Mouse (Mus musculus): ENCODE measurements around the gene Lactbl1.

The Lactbl1 gene

GRCm38 (mm10) chr4:136636983-136637562 lies 14.7 kb downstream of the Lactbl1 start:
- DNase-seq (ENCODE audit: low spot score): no peak

- peak; percentile 30 for DNase-seq (ENCODE audit: low spot score)
These were observed 15.3 kb downstream of the Lactbl1 start for GRCm38 (mm10) chr4:136637563-136638229.

DNA sequence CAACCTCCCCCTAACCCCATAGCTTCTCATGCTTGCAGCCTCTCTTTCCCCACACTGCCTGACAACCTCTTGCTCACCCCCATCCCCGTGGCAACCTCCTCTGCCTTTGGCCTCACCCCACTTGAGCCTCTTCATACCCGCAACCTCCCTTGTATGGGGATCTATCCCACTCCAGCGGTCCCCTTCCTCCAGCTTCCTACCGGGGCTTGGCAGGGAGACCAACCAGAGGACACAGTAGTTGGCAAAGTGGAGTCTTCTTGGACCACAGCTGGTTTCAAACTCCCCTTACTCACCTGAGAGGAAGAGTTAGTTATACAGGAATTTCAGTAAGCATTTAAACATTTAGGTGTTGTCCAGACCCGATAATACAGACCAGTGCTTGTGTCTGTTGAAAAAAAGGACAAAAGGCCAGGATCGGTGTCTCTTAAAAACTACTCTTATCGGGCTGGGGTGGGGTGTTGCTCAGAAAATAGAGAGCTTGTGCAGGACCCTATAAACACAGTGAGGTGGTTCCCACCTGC lies 15.9 kb downstream of the Lactbl1 start:
- DNase-seq (ENCODE audit: low spot score): no peak

DNA sequence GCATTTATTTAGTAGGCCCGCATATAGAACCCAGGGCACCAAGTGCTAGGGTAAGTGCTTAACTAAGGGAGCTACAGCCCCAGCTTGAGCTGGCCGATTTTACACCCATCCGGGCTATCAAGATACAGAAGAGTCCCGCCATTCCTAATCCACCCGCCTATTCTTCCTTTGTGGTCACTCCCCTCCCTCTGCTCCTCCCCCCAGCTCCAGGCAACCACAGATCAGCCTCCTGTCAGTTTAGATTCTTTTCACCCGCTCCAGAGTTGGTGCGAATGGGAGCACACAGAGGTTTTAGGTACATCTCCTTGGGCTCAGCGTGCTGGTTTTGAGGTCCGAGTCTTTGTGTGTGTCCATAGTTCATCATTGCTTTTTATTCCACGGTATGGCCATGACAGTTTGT lies 16.5 kb downstream of the Lactbl1 start:
- no peak for DNase-seq (ENCODE audit: low spot score)

DNA sequence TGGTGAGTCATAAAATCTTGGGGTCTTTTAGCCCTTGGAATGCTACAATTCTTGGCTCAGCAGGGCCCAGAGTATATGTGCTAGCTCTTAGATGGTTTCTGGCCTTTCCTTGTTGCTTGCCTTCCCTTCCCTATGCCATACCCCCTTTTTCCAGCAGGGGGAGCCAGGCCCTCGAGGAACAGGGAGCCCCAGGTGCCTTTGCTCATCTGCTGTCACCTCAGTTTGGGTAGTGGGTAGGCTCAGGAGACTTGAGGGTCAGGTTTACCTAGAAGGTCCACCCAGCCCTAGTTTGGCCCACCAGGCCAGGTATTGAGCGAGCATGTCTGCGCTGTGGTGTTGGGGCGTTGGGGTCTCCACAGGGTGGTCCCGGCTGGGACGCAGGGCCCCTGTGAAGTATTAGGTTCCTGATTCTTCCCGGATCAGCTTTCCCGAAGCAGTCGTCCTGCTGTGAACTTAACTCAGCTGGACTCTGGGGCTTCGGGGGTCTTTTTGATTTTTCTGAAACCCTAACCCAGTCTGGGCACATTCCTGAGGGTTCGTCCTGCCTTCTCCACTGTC lies 26.6 kb downstream of the Lactbl1 start:
- DNase-seq (ENCODE audit: low spot score): peak; percentile 81

- DNase-seq (ENCODE audit: low spot score): no peak
These were observed 27.2 kb downstream of the Lactbl1 start for GRCm38 (mm10) chr4:136649480-136650196.

DNA sequence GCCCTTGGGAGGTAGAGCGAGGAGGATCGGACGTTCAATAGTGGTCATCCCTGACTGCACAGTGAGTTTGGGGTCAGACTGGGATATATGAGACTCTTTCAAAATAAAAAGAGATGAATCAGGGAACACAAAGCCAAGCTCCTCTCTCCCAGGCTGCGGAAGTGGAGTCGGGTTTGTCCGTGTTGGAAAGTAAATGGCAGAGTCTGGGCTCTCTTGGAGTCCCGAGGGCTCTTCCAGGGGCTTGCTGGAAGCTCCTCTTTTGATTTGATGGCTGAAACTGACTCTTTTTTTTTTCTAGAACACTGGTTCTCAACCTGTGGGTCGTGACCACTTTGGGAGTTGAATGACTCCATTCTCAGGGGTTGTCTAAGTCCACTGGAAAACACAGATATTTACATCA lies 27.8 kb downstream of the Lactbl1 start:
- no peak for DNase-seq (ENCODE audit: low spot score)

- peak; percentile 21 for DNase-seq (ENCODE audit: low spot score)
These were observed 29.0 kb downstream of the Lactbl1 start for GRCm38 (mm10) chr4:136651357-136651811.

DNA sequence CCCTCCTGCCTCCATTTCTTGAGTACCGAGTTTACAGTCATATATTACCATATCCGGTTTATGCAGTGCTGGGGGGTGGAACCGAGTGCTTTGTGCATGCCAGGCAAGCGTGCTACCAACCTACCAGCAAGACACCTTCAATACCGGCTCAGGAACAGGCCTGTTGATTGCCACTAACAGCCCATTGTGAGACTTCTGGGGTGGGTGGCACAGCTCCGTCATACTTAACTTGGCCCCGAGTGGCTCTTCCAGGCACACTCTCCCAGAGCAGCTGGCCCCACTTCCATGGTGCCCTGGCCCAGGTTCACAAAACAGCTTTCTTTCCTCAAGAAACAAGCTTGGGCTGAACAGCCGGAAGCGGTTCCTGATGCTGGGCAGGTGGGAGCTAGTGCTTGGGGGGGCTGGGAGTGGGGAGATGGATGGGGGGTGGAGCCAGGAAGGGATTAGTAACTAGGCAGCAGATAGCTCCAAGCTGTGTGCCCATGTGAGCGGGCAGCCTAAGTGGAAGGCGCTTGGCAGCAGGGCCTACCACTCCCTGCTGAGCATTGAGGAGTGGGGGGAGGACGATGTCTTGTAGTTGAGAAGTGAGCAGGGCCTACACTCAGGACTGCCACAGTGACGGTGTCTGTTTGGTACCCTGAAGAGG lies 29.6 kb downstream of the Lactbl1 start:
- no peak for DNase-seq (ENCODE audit: low spot score)

- DNase-seq (ENCODE audit: low spot score): no peak
These were observed 30.1 kb downstream of the Lactbl1 start for GRCm38 (mm10) chr4:136652528-136652910.

GRCm38 (mm10) chr4:136653019-136653418 lies 30.6 kb downstream of the Lactbl1 start:
- no peak for DNase-seq (ENCODE audit: low spot score)

DNA sequence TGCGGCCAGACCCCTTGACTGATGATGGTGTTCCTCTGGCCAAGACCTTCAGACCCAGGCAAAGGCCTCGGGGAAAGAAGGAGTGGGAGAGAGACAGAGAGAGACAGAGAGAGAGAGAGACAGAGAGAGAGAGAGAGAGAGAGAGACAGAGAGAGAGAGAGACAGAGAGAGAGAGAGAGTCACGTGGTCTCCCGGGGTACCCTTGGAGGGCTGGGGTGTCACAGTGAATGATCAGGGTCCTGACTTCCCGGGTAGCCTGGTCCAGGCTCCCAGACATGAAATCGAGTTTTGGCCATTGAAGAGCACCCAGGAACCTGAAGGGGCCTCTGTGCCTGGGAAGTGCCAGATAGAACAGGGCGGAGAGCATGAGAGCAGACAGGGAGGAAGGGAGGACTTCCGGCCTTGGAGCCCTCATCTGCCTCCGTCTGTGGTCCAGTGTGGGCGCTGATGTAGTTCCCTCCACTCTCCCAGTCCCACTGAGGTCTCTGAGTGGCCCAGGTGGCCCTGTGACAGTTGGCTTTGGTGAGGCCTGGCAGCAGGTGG lies 31.3 kb downstream of the Lactbl1 start:
- DNase-seq (ENCODE audit: low spot score): no peak

- no peak for DNase-seq (ENCODE audit: low spot score)
These were observed 35.5 kb downstream of the Lactbl1 start for GRCm38 (mm10) chr4:136657914-136658313.

- no peak for DNase-seq (ENCODE audit: low spot score)
These were observed 42.6 kb downstream of the Lactbl1 start for GRCm38 (mm10) chr4:136665068-136665467.

- no peak for DNase-seq (ENCODE audit: low spot score)
These were observed 43.6 kb downstream of the Lactbl1 start for GRCm38 (mm10) chr4:136666002-136666401.

DNA sequence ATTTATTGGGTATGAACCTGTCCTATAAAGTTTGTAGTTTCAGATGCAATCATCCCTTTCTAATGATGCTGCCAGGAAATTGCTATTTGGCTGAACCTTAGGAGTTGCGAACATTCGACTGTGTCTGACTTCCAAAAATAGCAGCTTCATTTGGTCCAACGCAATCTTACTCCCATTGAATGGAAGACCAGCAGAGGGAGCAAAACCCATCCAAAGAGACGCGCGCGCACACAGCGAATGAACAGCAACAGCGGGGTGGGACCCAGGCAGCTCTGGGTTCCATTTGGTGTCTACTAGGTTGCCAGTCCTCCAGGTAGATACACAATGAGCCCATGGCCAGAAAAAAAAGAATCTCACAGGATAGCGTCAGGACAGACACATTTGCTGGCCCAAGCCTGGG lies 45.3 kb downstream of the Lactbl1 start:
- DNase-seq (ENCODE audit: low spot score): no peak

GRCm38 (mm10) chr4:136672335-136673090 lies 50.1 kb downstream of the Lactbl1 start:
- DNase-seq (ENCODE audit: low spot score): no peak

- no peak for DNase-seq (ENCODE audit: low spot score)
These were observed 53.0 kb downstream of the Lactbl1 start for GRCm38 (mm10) chr4:136675439-136675838.

DNA sequence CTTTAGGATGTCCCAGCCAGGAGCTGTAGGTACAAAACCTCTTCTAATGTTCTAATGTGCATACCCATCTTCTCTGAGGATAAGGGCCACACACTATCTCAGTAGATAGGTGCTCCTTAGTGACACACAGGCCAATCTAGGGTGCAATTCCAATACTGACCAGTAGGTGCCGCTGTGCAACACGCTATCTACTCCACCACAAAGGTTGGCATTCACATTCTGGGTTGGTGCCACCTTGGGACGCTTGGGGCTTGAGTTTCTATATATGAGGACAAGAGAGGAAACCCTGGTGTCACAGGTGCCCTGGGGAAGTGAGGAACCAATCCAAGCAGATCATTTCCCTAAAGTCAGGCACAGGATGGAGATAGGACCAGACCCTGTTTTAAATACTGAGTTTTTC lies 56.1 kb downstream of the Lactbl1 start:
- DNase-seq (ENCODE audit: low spot score): peak; percentile 84

DNA sequence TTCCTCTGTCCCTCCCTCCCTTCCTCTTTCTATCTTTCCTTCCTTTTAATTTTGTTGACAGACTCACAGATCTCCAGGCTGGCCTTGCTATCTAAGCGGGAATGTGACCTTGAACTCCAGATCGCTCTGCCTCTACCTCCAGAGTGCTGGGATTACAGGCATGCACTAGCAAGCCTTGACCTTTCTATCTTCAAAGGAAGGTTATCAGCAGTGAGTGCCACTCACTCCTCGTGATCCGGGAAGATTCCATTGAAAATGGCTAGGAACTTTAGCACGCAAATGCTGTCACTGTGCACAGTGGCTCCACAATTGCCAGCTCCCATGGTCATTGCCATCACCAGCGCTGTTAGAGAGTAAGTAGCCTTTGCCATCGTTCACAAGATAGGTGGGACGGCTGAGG lies 56.8 kb downstream of the Lactbl1 start:
- DNase-seq (ENCODE audit: low spot score): no peak

DNA sequence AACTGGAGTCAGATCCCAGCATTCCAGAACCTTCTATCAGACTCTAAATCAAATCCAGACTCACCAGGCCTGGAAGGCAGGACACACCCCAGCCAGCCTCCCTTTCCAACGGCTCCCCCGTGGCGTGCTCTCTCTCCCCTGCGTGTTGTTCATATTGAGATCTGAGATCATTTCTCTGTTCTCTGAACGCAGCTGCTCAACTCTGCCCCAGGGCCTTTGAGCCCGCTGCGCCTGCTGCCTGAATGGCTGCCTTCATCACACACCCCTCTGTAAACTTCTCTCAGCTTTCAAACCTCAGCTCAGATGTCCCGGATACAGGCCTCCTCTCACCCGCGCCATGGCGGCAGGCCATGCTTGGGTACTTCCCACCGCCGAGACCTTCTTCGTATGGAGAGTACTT lies 58.2 kb downstream of the Lactbl1 start:
- DNase-seq (ENCODE audit: low spot score): no peak
